Mouse (Mus musculus) liver, postnatal 0 days (tissue): ENCODE results near the gene Yju2.
A peak's percentile ranks its signal among the peaks of the same experiment; 100 is the strongest.

Experiments
- CTCF ChIP-seq: sonication (generic); IDR thresholded peaks from 2 replicates; pipeline ENCODE4 v1.5.1; 2016; ENCODE audit warnings: antibody characterized with exemption, low read depth
- EP300 ChIP-seq: IDR thresholded peaks from 2 replicates; pipeline ENCODE4 v1.6.1; 2016; ENCODE audit warnings: antibody characterized with exemption, low read depth, mild to moderate bottlenecking

- TF ChIP-seq EP300 (peak; percentile 82), CTCF (no peak)
Measured at GRCm38 (mm10) chr17:55932635-55933034, 26.3 kb upstream of the Yju2 start.
